Mouse (Mus musculus) forebrain, embryonic 14.5 days (tissue): ENCODE data around the gene Arl15. TPM values are rescaled to one million over a fixed set of nuclear protein-coding genes. Genes with fewer than 3 reads are reported as not detected.

ENCODE experiments used
- ATAC-seq: fragments of 200-750 bp; cut with Nextera tagmentation; 2 replicates; pipeline ENCODE4 v1.8.0; 2017; ENCODE audit warnings: mild to moderate bottlenecking, moderate library complexity
- DNase-seq: peaks from one replicate; pipeline ENCODE4 v3.0.0-alpha.2; 2015; ENCODE audit warnings: low spot score
- H3K27ac ChIP-seq: fragments of 300-500 bp; sonication (generic); 2 replicates; pipeline ENCODE4 v1.5.1; 2014; ENCODE audit warnings: low read depth, mild to moderate bottlenecking, control low read depth, low read length, moderate library complexity
- H3K27me3 ChIP-seq: fragments of 300-500 bp; sonication (generic); replicated peaks from 2 replicates; pipeline ENCODE4 v1.6.1; 2014; ENCODE audit warnings: low read length, control low read depth, mixed read lengths; ENCODE audit not compliant: control insufficient read depth, insufficient read depth
- H3K36me3 ChIP-seq: fragments of 300-500 bp; sonication (generic); 2 replicates; pipeline ENCODE4 v1.6.1; 2014; ENCODE audit warnings: low read length, control low read depth; ENCODE audit not compliant: control insufficient read depth, insufficient read depth
- H3K4me1 ChIP-seq: fragments of 300-500 bp; sonication (generic); 2 replicates; pipeline ENCODE4 v1.6.1; 2014; ENCODE audit warnings: antibody characterized with exemption, low read length, control low read depth; ENCODE audit not compliant: control insufficient read depth, insufficient read depth
- H3K4me2 ChIP-seq: fragments of 300-500 bp; sonication (generic); 2 replicates; pipeline ENCODE4 v1.6.1; 2014; ENCODE audit warnings: mild to moderate bottlenecking, control low read depth, low read length
- H3K4me3 ChIP-seq: fragments of 300-500 bp; sonication (generic); 2 replicates; pipeline ENCODE4 v1.5.1; 2014; ENCODE audit warnings: low read depth, low read length, control low read depth
- H3K9ac ChIP-seq: fragments of 300-500 bp; sonication (generic); 2 replicates; pipeline ENCODE4 v1.6.1; 2014; ENCODE audit warnings: mild to moderate bottlenecking, low read length, control low read depth, moderate library complexity
- H3K9me3 ChIP-seq: fragments of 300-500 bp; sonication (generic); replicated peaks from 2 replicates; pipeline ENCODE4 v1.6.1; 2016; ENCODE audit warnings: low read length, control low read depth, mixed read lengths; ENCODE audit not compliant: control insufficient read depth
- WGBS: fragments of 180-500 bp; shearing (Covaris S2); extraction: QIAGEN DNeasy Blood & Tissue Kit; methylation state at CpG from one replicate; pipeline ENCODE4 v1.1.7; 2014; 5-methylcytosine and 5-hydroxymethylcytosine counted together
- polyA plus RNA-seq: library from polyadenylated mRNA; unstranded; fragments of >200 nt; fragmentation: Nextera tagmentation; extraction: Ambion mirVana; gene quantifications from 2 replicates; pipeline ENCODE4 v1.2.1, GENCODE M21; 2014

Gene Arl15
- polyA plus RNA-seq, 1 experiment from 2014 or later = 18.7 TPM

DNA sequence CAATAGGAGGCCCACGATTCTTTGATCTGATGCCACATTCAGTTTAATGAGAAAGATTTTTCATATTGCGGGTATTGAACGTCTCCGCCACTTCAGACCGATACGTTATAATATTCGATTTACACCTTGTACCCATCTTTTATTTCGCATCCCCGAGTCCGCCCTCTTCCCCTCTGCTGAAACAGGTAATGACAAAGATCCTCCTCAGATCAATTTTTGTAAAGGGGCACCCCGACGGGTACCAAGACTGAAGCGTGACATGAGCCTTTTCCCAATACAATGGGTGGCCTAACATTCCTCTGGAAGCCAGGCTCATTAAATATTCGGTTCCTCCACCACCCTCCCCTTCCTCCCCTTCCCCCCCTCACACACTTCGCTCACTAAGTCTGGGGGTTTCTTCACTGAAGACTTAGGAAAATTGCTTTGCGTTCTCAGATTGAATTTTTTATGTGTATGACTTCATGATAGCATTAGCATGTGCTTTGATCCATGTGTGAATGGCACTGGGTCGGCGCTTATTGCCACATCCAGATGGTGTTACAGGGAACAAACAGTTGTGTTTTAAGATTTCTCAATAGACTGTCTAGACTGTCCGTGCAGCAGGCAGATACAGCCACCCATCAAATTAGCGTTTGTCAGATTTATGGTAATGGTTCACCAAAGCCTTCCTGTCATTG, 85.5 kb downstream of the Arl15 start:
- H3K9ac ChIP-seq = no peak overlapping the region; the same call in 1 of the 2 replicates
- H3K36me3 ChIP-seq = no peaks in the 10 kb centered on the region
- H3K4me1 ChIP-seq = peaks cover 25% of the 10 kb centered on the region
- DNase-seq (peak; percentile 73), ATAC-seq (peak; percentile 77)
- H3K27me3 ChIP-seq = no peaks in the 10 kb centered on the region
- H3K27ac ChIP-seq = no peak overlapping the region
- H3K4me2 ChIP-seq = peak overlapping the region; percentile 36
- H3K4me3 ChIP-seq = no peak overlapping the region
- 14% methylated on average over 20 of the region's 20 CpGs for WGBS
- H3K9me3 ChIP-seq = no peaks in the 10 kb centered on the region

- Histone ChIP-seq H3K27ac (no peak overlapping the region), H3K4me3 (no peak overlapping the region), H3K9me3 (no peaks in the 10 kb centered on the region), H3K27me3 (no peaks in the 10 kb centered on the region), H3K4me2 (peak overlapping the region; percentile 36), H3K9ac (peak overlapping the region; percentile 18; the same call in 1 of the 2 replicates), H3K4me1 (peaks cover 25% of the 10 kb centered on the region), H3K36me3 (no peaks in the 10 kb centered on the region)
- no peak for ATAC-seq
- 26% methylated on average over 19 of the region's 19 CpGs for WGBS
- DNase-seq = no peak
Measured at GRCm38 (mm10) chr13:113880564-113881171, 86.4 kb downstream of the Arl15 start.

- H3K9me3 ChIP-seq = no peaks in the 10 kb centered on the region
- H3K9ac ChIP-seq = no peak overlapping the region
- no peak for ATAC-seq
- 11% methylated on average over 1 of the region's 1 CpGs for WGBS
- H3K36me3 ChIP-seq = no peaks in the 10 kb centered on the region
- H3K4me3 ChIP-seq = no peak overlapping the region
- H3K27ac ChIP-seq = no peak overlapping the region
- DNase-seq = no peak
- H3K27me3 ChIP-seq = no peaks in the 10 kb centered on the region
- no peak overlapping the region for H3K4me2 ChIP-seq
- peaks cover 33% of the 10 kb centered on the region for H3K4me1 ChIP-seq
Measured at GRCm38 (mm10) chr13:113882959-113883358, 88.7 kb downstream of the Arl15 start.

GRCm38 (mm10) chr13:113887090-113887489, 92.8 kb downstream of the Arl15 start:
- Histone ChIP-seq H3K9me3 (no peaks in the 10 kb centered on the region), H3K27me3 (no peaks in the 10 kb centered on the region), H3K9ac (no peak overlapping the region), H3K4me1 (peaks cover 19% of the 10 kb centered on the region), H3K36me3 (no peaks in the 10 kb centered on the region), H3K27ac (no peak overlapping the region), H3K4me2 (no peak overlapping the region), H3K4me3 (no peak overlapping the region)
- ATAC-seq (peak; percentile 32; the same call in 1 of the 2 replicates), DNase-seq (peak; percentile 76)
- 13% methylated on average over 6 of the region's 6 CpGs for whole genome bisulfite sequencing

- no peak overlapping the region for H3K4me2 ChIP-seq
- WGBS = 61% methylated on average over 5 of the region's 5 CpGs
Measured at GRCm38 (mm10) chr13:113888126-113888525, 93.8 kb downstream of the Arl15 start.

GRCm38 (mm10) chr13:113888704-113889103, 94.4 kb downstream of the Arl15 start:
- WGBS = 27% methylated on average over 16 of the region's 16 CpGs
- H3K27ac ChIP-seq = no peak overlapping the region

More at GRCm38 (mm10) chr13:113888126-113888525, 93.8 kb downstream of the Arl15 start:
- H3K9ac ChIP-seq = no peak overlapping the region
- no peak overlapping the region for H3K4me3 ChIP-seq
- H3K27ac ChIP-seq = no peak overlapping the region
- ATAC-seq = no peak
- no peaks in the 10 kb centered on the region for H3K27me3 ChIP-seq
- no peak for DNase-seq
- peaks cover 19% of the 10 kb centered on the region for H3K4me1 ChIP-seq
- no peaks in the 10 kb centered on the region for H3K36me3 ChIP-seq
- no peaks in the 10 kb centered on the region for H3K9me3 ChIP-seq

DNA sequence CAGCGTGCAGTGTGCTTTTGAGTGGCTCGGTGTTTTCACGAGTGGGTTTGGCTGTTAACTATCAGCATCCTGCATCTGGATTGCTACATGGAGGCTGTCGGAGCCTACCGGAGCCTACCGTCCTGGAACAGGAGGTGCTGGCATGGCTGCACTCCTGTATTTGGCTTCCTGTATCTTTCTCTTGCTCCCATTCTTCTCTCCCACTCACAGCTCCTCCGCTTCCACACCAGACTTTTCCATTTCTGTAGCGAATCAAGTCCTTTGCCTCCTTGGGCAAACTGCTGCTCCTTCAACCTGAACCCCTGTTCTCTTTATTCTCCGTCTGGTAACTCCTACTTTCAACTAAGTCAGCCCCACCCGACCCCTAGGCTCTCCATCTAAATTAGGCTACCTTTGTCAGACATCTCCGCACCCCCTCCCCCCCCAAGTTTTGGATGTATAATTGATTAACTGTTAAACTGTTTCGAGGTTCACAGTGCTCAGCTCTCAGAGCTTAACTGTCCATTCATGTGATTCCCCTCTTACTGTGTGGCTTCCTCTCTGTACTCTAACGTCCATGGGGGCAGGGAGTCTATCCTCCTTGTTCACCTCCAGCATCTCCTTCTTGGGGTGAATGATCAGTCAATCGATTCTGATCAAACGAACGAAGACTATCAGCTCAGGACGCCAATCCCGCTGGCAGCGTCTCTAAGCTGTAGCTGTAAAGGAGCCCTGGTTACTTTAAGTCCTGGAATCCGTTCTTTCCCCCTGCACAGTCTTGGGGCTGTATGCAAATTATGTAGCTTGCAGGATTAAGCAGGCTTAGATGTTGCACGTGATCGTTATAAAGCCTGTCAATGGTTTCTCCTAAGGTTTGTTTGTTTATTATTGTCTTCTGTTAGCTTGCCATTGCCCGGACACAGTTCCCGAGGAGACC, 95.1 kb downstream of the Arl15 start:
- H3K4me2 ChIP-seq = peak overlapping the region; percentile 32
- WGBS = 41% methylated on average over 24 of the region's 24 CpGs
- no peak overlapping the region for H3K27ac ChIP-seq
- ATAC-seq (peak; percentile 40; the same call in 1 of the 2 replicates), DNase-seq (no peak)
- no peaks in the 10 kb centered on the region for H3K9me3 ChIP-seq
- no peak overlapping the region for H3K4me3 ChIP-seq
- no peaks in the 10 kb centered on the region for H3K27me3 ChIP-seq
- H3K4me1 ChIP-seq = peaks cover 19% of the 10 kb centered on the region
- peak overlapping the region; percentile 21; the same call in 1 of the 2 replicates for H3K9ac ChIP-seq
- H3K36me3 ChIP-seq = no peaks in the 10 kb centered on the region

More at GRCm38 (mm10) chr13:113888704-113889103, 94.4 kb downstream of the Arl15 start:
- Histone ChIP-seq H3K4me1 (peaks cover 19% of the 10 kb centered on the region), H3K4me3 (no peak overlapping the region), H3K27me3 (no peaks in the 10 kb centered on the region), H3K9ac (peak overlapping the region; percentile 21; the same call in 1 of the 2 replicates), H3K4me2 (peak overlapping the region; percentile 32), H3K36me3 (no peaks in the 10 kb centered on the region), H3K9me3 (no peaks in the 10 kb centered on the region)
- ATAC-seq = peak; percentile 47; the same call in 1 of the 2 replicates
- no peak for DNase-seq

DNA sequence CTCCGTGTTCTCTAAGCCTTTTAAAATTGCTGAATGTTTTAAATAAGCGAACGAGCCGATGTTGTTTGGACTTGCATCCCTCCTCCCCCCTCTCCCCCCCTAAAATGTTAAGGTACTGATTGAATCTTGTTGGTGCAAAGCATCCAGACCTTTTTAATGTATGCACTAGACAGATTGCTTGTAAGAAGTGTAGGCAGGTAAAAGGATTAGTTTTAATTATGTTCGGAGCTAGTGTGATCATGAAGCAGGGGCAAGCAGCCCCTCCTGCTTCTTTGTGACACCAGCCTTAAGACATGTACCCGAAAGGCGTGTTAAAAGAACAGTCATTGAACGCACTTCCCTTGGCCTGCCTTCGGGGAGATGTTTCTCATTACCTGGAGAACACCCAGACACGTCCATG, 102.4 kb downstream of the Arl15 start:
- H3K4me3 ChIP-seq = no peak overlapping the region
- H3K9ac ChIP-seq = no peak overlapping the region
- no peaks in the 10 kb centered on the region for H3K27me3 ChIP-seq
- no peak for ATAC-seq
- no peak overlapping the region for H3K27ac ChIP-seq
- no peak for DNase-seq
- no peaks in the 10 kb centered on the region for H3K36me3 ChIP-seq
- WGBS = 56% methylated on average over 10 of the region's 10 CpGs
- H3K9me3 ChIP-seq = no peaks in the 10 kb centered on the region
- no peaks in the 10 kb centered on the region for H3K4me1 ChIP-seq
- no peak overlapping the region for H3K4me2 ChIP-seq
